Mouse (Mus musculus): ENCODE measurements around the gene Lamtor4.

Gene Lamtor4

GRCm38 (mm10) chr5:138299613-138300012, 44.3 kb downstream of the Lamtor4 start:
- DNase-seq (ENCODE audit: low spot score), result no peak

All from ovary, postnatal 10 days (tissue).